Comparison of ENCODE assay signal across 25 mouse cellular contexts in genomic region chr13:31635546-31635945, GRCm38 (mm10). TPM values are rescaled to one million over a fixed set of nuclear protein-coding genes. Genes with fewer than 3 reads are reported as not detected.
DNase-seq lines count a peak whose midpoint lies in the region; ATAC-seq and TF ChIP-seq lines count a peak whose summit lies in the region.
"Had no signal": no experiment of that assay in that cellular context is flagged by ENCODE, and none has a peak within 500 bp of the region (broad histone marks: within the 10 kb centered on the region; RNA-seq: fewer than 3 reads in every experiment).

No protein-coding gene starts in this region.

- 0 out of 2 replicates have a peak, but pooled peaks cover 5% of the 10 kb centered on the region for H3K4me1 ChIP-seq in heart, embryonic 12.5 days (replicated peaks)

- H3K27ac ChIP-seq in heart, embryonic 12.5 days (ENCODE audit: poor library complexity, severe bottlenecking), result no peak overlapping the region

- no peak for TF ChIP-seq POLR2A in myocyte (IDR thresholded peaks at IDR 0.05; ENCODE audit: insufficient read length, low read depth)

- no peaks in the 10 kb centered on the region for H3K9me3 ChIP-seq in heart, embryonic 12.5 days (replicated peaks)
- H3K9me3 ChIP-seq: G1E had no signal

- peak; percentile 51 for DNase-seq in lung, postnatal 10 days
- DNase-seq in lung, postnatal 14 days, result no peak
- peak; percentile 7 for DNase-seq in NIH3T3 (ENCODE audit: low read depth)
- peak; percentile 41 for DNase-seq in adipocyte (ENCODE audit: low spot score)
- DNase-seq in layer of hippocampus, postnatal 14 days (ENCODE audit: low spot score in 2 of 2), result no peak
- DNase-seq: adrenal gland, adult 2 months; adrenal gland, adult 8-10 months; adrenal gland, postnatal 10 days; adrenal gland, postnatal 14 days; adrenal gland, postnatal 25 days; adrenal gland, postnatal 36 days; B cell, adult 2 months; cerebellum, adult 11 months; cerebellum, adult 11-12 months; cerebellum, adult 18-20 months; cerebellum, adult 2 months had no signal

- H3ac ChIP-seq in myocyte (ENCODE audit: control insufficient read depth, insufficient read length), result no peak overlapping the region

- no peak overlapping the region for H3K4me3 ChIP-seq in myocyte
- H3K4me3 ChIP-seq in heart, embryonic 12.5 days, result no peak overlapping the region

- H3K9ac ChIP-seq in heart, embryonic 12.5 days, result no peak overlapping the region

- no peak overlapping the region for H3K4me2 ChIP-seq in myocyte (ENCODE audit: low read depth)
- no peak overlapping the region for H3K4me2 ChIP-seq in heart, embryonic 12.5 days

- no peak for ATAC-seq in heart, embryonic 12.5 days (ENCODE audit: insufficient number of reproducible peaks, low FRiP score)
- ATAC-seq in monocyte, adult 5-6 weeks (replicated peaks; ENCODE audit: insufficient number of reproducible peaks, low FRiP score, low TSS enrichment, poor library complexity, severe bottlenecking), result no peak
- ATAC-seq: activated CD4-positive, CD25-positive, alpha-beta regulatory T cell, adult 4 months; CD4-positive, CD25-positive, alpha-beta regulatory T cell, adult 4 months; Patski had no signal

- H3K36me3 ChIP-seq in myocyte (ENCODE audit: control insufficient read depth, insufficient read depth), result no peaks in the 10 kb centered on the region
- H3K36me3 ChIP-seq in heart, embryonic 12.5 days, result no peaks in the 10 kb centered on the region
- H3K36me3 ChIP-seq: G1E had no signal

- no peaks in the 10 kb centered on the region for H3K79me2 ChIP-seq in myocyte (ENCODE audit: control insufficient read depth, insufficient read depth)

- no peaks in the 10 kb centered on the region for H3K27me3 ChIP-seq in myocyte (ENCODE audit: control insufficient read depth, insufficient read depth, insufficient read length)
- H3K27me3 ChIP-seq in heart, embryonic 12.5 days (replicated peaks), result peaks cover 29% of the 10 kb centered on the region
- H3K27me3 ChIP-seq: CH12.LX, Patski had no signal

- WGBS in heart, embryonic 12.5 days, result 52% methylated on average over 4 of the region's 4 CpGs

TF ChIP-seq in myocyte, 11 proteins besides CTCF, POLR2A, EP300 and RAD21:
- TF ChIP-seq MAX (IDR thresholded peaks at IDR 0.05; ENCODE audit: low read depth) (no peak), MYOG (IDR thresholded peaks at IDR 0.05; ENCODE audit: control insufficient read depth in 1 of 3, insufficient read depth in 1 of 3, insufficient read length in 2 of 3, low read depth in 2 of 3) (peak; percentile 37 to 81 (median 80)), POLR2AphosphoS2 (IDR thresholded peaks at IDR 0.05; ENCODE audit: insufficient read length, low read depth) (no peak), E2F4 (IDR thresholded peaks at IDR 0.05; ENCODE audit: insufficient read depth) (no peak), MYOD1 (IDR thresholded peaks at IDR 0.05; ENCODE audit: control insufficient read depth in 1 of 3, insufficient read length in 2 of 3, low read depth in 2 of 3) (peak in 1 of 3 experiments; percentile 29)

RNA-seq across cellular contexts. Expression of gene Foxf2, which starts 9.9 kb away (rescaled TPM):
- polyA plus RNA-seq in myocyte (2012; fragmentation: generic; extraction: Trizol), result 4.5 TPM
- polyA plus RNA-seq in heart, embryonic 12.5 days (2016; fragmentation: Nextera tagmentation; extraction: Ambion mirVana), result 0.18 TPM in 1 of 2 replicates, not detected in the other
- total RNA-seq in monocyte, adult 5-6 weeks (2017), result not detected in 3 replicates
- total RNA-seq in layer of hippocampus, postnatal 14 days (2021), result 1 to 10 TPM; 7.0 to 7.5 TPM
- total RNA-seq: adrenal gland, adult 2 months; adrenal gland, adult 8-10 months; adrenal gland, postnatal 10 days; adrenal gland, postnatal 14 days; adrenal gland, postnatal 25 days; adrenal gland, postnatal 36 days; CH12.LX; MEL had no signal
- polyA plus RNA-seq: activated CD4-positive, CD25-positive, alpha-beta regulatory T cell, adult 4 months; adrenal gland, adult 2 months; CD4-positive, CD25-positive, alpha-beta regulatory T cell, adult 4 months; G1E had no signal

Comparison
In these comparisons a context has a peak if more than half of its experiments do, and no peak if none do; other contexts are left out.
1. DNase-seq: peak in lung, postnatal 10 days (single experiment), NIH3T3 (single experiment) and adipocyte (single experiment); none in lung, postnatal 14 days (single experiment) and layer of hippocampus, postnatal 14 days (0 of 2).